Mouse (Mus musculus) CD4-positive, CD25-positive, alpha-beta regulatory T cell, adult 2 months (primary cell): Measurements from ENCODE around the gene Vmn1r185.
"Not testable (repeated sequence)": the region's sequence is repeated elsewhere in the genome, so short reads cannot be mapped to it uniquely, and the experiment has no call there.

Source experiments
- DNase-seq: peaks from one replicate; pipeline ENCODE4 v3.0.0-alpha.2; 2012; ENCODE audit warnings: low read depth, low spot score

Vmn1r185 gene

DNA sequence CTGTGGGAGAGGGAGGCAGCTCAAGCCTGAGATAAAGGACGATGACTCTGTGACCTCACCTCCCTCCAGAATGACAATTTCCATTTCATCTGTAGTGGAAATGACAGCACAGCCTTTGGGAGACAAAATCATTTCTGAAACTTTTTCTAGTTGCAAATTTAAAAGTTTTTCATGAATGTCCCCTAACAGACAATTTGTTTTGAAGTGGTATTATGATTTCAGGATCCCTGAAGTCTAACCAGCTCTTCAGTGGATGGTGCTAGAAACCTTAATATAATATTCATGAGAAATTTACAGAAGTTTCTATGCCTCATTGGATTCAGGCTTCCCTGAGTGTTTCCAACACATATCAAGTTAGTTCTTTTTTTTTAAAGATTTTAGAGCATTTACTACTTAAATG lies at the start of gene Vmn1r185:
Vmn1r185 (minus strand) TSS at position 101 of the 400 bp plus-strand sequence.
- DNase-seq = not testable (repeated sequence)

- DNase-seq = not testable (repeated sequence)
These were observed 49.2 kb upstream of the Vmn1r185 start for GRCm38 (mm10) chr7:26667466-26667865.

DNA sequence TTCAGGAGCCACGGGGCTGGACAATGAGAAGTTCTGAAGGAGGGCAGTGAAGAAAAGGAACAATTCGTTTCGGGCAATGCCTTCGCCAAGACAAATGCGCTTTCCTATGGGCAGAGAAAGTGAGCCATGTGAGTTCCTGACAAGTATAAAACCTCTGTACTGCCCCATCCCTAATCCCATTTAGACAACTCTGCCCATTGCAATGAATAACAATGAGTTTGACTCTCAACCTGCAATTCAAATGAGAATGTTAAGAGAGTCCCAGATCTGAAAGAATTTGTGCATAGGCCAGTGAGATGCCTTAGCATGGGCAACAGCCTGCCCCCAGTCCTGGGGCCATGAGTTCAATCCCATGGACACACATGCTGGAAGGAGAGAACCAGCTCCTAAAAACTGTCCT lies 47.7 kb upstream of the Vmn1r185 start:
- no peak for DNase-seq

- DNase-seq = no peak
These were observed 28.5 kb downstream of the Vmn1r185 start for GRCm38 (mm10) chr7:26589774-26590173.

DNA sequence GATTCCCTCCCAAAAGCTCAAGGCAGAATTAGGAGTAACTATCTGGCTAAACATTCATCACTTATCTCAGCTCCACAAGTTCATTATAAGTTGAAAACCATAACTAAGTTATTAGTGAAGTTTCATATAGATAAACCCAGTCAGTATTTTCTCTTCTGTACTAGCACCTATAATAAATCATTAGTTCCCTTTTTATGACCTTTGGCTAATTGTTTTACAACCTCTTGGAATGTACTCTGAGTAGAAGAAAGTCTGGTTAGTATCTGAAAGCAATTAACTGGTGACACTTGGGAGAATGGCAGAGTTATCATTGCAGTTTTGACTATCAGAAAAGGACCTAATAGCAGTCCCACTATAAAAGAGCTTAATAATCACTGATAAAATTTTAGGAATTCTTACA lies 29.2 kb downstream of the Vmn1r185 start:
- DNase-seq = no peak
